Comparison of ENCODE assay signal across 8 mouse cellular contexts in genomic region chr10:62110504-62111206, GRCm38 (mm10). TPM values are rescaled to one million over a fixed set of nuclear protein-coding genes. Genes with fewer than 3 reads are reported as not detected.
DNase-seq lines count a peak whose midpoint lies in the region; ATAC-seq lines count a peak whose summit lies in the region.

No protein-coding gene starts in this region.

- DNase-seq in adrenal gland, postnatal 4 days (ENCODE audit: low spot score in 2 of 2): peak; percentile 69 to 80
- peak; percentile 63 for DNase-seq in heart, adult 8-10 months (ENCODE audit: low spot score)
- DNase-seq in kidney, adult 8-10 months: peak; percentile 82 to 84
- DNase-seq in limb, embryonic 11.5 days (ENCODE audit: low spot score): peak; percentile 93
- DNase-seq in spleen, adult 12 weeks (ENCODE audit: low spot score): peak; percentile 56
- no peak for DNase-seq in MN1 (ENCODE audit: low spot score)

- peak overlapping the region; percentile 96 for H3K4me2 ChIP-seq in embryonic facial prominence, embryonic 15.5 days (replicated peaks)
- peak overlapping the region; percentile 90 for H3K4me2 ChIP-seq in limb, embryonic 11.5 days (ENCODE audit: low read depth, severe bottlenecking)
- peak overlapping the region; percentile 89 for H3K4me2 ChIP-seq in midbrain, embryonic 13.5 days (replicated peaks)

- WGBS in embryonic facial prominence, embryonic 15.5 days: under 1% methylated on average over 57 of the region's 57 CpGs
- WGBS in limb, embryonic 11.5 days: under 1% methylated on average over 57 of the region's 57 CpGs
- WGBS in midbrain, embryonic 13.5 days: under 1% methylated on average over 46 of the region's 57 CpGs

- peak overlapping the region; percentile 55 for H3K9ac ChIP-seq in embryonic facial prominence, embryonic 15.5 days
- peak overlapping the region; percentile 69 for H3K9ac ChIP-seq in limb, embryonic 11.5 days (ENCODE audit: low read length)
- H3K9ac ChIP-seq in midbrain, embryonic 13.5 days (replicated peaks): peak overlapping the region; percentile 90

- H3K9me3 ChIP-seq in embryonic facial prominence, embryonic 15.5 days (replicated peaks): no peaks in the 10 kb centered on the region
- no peaks in the 10 kb centered on the region for H3K9me3 ChIP-seq in limb, embryonic 11.5 days (ENCODE audit: control insufficient read depth, low read length)
- no peaks in the 10 kb centered on the region for H3K9me3 ChIP-seq in midbrain, embryonic 13.5 days

- H3K4me1 ChIP-seq in embryonic facial prominence, embryonic 15.5 days: peaks cover 11% of the 10 kb centered on the region
- no peaks in the 10 kb centered on the region for H3K4me1 ChIP-seq in limb, embryonic 11.5 days (ENCODE audit: control insufficient read depth, insufficient read depth, low read length)
- H3K4me1 ChIP-seq in midbrain, embryonic 13.5 days (replicated peaks): peaks cover 26% of the 10 kb centered on the region

- H3K36me3 ChIP-seq in embryonic facial prominence, embryonic 15.5 days: no peaks in the 10 kb centered on the region
- H3K36me3 ChIP-seq in limb, embryonic 11.5 days (ENCODE audit: control insufficient read depth, insufficient read depth, low read length): no peaks in the 10 kb centered on the region
- peaks cover 11% of the 10 kb centered on the region for H3K36me3 ChIP-seq in midbrain, embryonic 13.5 days

- no peak overlapping the region for H3K27ac ChIP-seq in embryonic facial prominence, embryonic 15.5 days (replicated peaks)
- no peak overlapping the region for H3K27ac ChIP-seq in limb, embryonic 11.5 days (replicated peaks; ENCODE audit: low read depth, low read length)
- H3K27ac ChIP-seq in midbrain, embryonic 13.5 days: no peak overlapping the region

- peaks cover 15% of the 10 kb centered on the region for H3K27me3 ChIP-seq in embryonic facial prominence, embryonic 15.5 days
- H3K27me3 ChIP-seq in limb, embryonic 11.5 days (ENCODE audit: control insufficient read depth, insufficient read depth, low read length): peaks cover 14% of the 10 kb centered on the region
- H3K27me3 ChIP-seq in midbrain, embryonic 13.5 days: peaks cover 58% of the 10 kb centered on the region

- peak overlapping the region; percentile 65 for H3K4me3 ChIP-seq in embryonic facial prominence, embryonic 15.5 days (replicated peaks)
- peak overlapping the region; percentile 61 for H3K4me3 ChIP-seq in limb, embryonic 11.5 days (ENCODE audit: low read depth, low read length)
- H3K4me3 ChIP-seq in midbrain, embryonic 13.5 days (replicated peaks): peak overlapping the region; percentile 76

- peak; percentile 55; the same call in 1 of the 2 replicates for ATAC-seq in embryonic facial prominence, embryonic 15.5 days (ENCODE audit: insufficient number of reproducible peaks, low FRiP score, low TSS enrichment, low read depth)
- ATAC-seq in limb, embryonic 11.5 days (ENCODE audit: insufficient number of reproducible peaks, low FRiP score, low TSS enrichment, low read depth): peak; percentile 60; the same call in 1 of the 2 replicates
- peak; percentile 87 for ATAC-seq in midbrain, embryonic 13.5 days

RNA-seq across cellular contexts. Expression of gene Neurog3, which starts 22.2 kb away (rescaled TPM):
- total RNA-seq in adrenal gland, postnatal 4 days (2021): not detected
- not detected in 2 replicates for polyA plus RNA-seq in embryonic facial prominence, embryonic 15.5 days (2015; fragmentation: Nextera tagmentation; extraction: Ambion mirVana)
- total RNA-seq in heart, adult 8-10 months (2022): not detected
- polyA plus RNA-seq in limb, embryonic 11.5 days (2014; fragmentation: Nextera tagmentation; extraction: Ambion mirVana): not detected in 2 replicates
- 0.48 and 0.65 TPM in 2 replicates for polyA plus RNA-seq in midbrain, embryonic 13.5 days (2015; fragmentation: Nextera tagmentation; extraction: Ambion mirVana)

RNA-seq across cellular contexts. Expression of gene Fam241b, which starts 33.1 kb away (rescaled TPM):
- total RNA-seq in adrenal gland, postnatal 4 days (2021): 1 to 10 TPM; 5.2 to 6.0 TPM
- polyA plus RNA-seq in embryonic facial prominence, embryonic 15.5 days (2015; fragmentation: Nextera tagmentation; extraction: Ambion mirVana): 20.2 and 21.5 TPM in 2 replicates
- total RNA-seq in heart, adult 8-10 months (2022): 1 to 10 TPM; 4.1 to 5.5 (median 5.3) TPM
- 3.6 and 4.6 TPM in 2 replicates for polyA plus RNA-seq in limb, embryonic 11.5 days (2014; fragmentation: Nextera tagmentation; extraction: Ambion mirVana)
- 110 and 118 TPM in 2 replicates for polyA plus RNA-seq in midbrain, embryonic 13.5 days (2015; fragmentation: Nextera tagmentation; extraction: Ambion mirVana)
